Mouse (Mus musculus): ENCODE data around the gene Sox12.
"Not testable (repeated sequence)": the region's sequence is repeated elsewhere in the genome, so short reads cannot be mapped to it uniquely, and the experiment has no call there.

The Sox12 gene

GRCm38 (mm10) chr2:152358977-152359376 is 38.9 kb downstream of the Sox12 start:
- not testable (repeated sequence) for DNase-seq (ENCODE audit: low spot score)

GRCm38 (mm10) chr2:152357254-152357653 is 40.6 kb downstream of the Sox12 start:
- no peak for DNase-seq (ENCODE audit: low spot score)

GRCm38 (mm10) chr2:152349842-152350540 is 47.9 kb downstream of the Sox12 start:
- DNase-seq (ENCODE audit: low spot score): no peak

DNA sequence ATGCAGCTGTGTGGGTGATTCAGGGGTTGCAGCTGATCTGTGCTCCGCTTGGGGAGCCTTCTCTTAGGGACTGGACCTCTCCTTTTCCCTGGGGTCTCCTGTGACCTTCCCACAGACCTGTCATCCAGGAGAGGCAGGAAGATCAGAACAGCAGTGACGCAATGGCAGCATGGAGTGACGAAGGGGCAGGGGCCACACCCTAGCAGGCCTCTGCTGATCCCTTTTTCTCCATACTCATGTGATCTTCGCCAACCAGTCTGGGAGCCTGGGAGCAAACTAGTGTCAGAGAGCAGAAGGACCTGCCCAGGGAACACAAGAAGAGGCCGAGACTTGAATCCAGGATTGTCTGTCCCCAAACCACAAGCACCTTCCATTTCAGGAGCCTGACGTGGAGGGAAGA is 48.7 kb downstream of the Sox12 start:
- no peak for DNase-seq (ENCODE audit: low spot score)

DNA sequence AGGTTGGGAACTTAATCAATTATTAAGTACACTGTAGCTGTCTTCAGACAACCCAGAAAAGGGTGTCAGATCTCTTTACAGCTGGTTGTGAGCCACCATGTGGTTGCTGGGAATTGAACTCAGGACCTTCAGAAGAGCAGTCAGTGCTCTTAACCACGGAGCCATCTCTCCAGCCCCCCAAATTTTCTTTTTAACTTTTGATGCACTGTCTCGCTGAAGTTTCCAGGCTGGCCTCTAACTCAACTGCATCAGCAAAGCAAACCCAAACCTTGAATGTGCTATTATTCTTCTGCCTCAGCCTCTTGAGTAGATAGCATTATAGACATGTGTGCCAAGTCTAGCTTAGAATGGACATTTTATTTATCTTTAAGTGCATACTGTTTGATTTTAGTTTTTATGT is 50.1 kb downstream of the Sox12 start:
- DNase-seq (ENCODE audit: low spot score): no peak

- DNase-seq (ENCODE audit: low spot score): no peak
These were observed 50.9 kb downstream of the Sox12 start for GRCm38 (mm10) chr2:152346776-152347465.

DNA sequence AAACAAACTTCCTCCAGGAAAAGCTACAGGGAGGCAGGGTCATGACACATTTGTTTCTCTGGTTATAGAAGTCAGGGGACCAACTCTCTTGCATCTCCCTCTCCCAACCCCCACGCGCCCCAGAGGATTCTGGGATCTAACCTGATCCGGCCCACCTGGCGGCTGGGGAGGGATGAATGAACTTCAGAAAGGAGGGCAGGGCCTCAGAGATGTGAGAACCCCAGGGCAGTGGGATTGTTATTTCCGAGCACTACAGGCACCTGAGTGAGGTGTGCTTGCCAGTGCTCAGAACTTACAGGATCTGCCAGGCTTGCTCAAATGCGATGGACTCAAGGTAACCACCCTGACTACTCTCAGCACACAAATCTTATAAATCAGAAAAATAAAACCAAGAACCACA is 52.5 kb downstream of the Sox12 start:
- no peak for DNase-seq (ENCODE audit: low spot score)

GRCm38 (mm10) chr2:152344909-152345308 is 53.0 kb downstream of the Sox12 start:
- no peak for DNase-seq (ENCODE audit: low spot score)

DNA sequence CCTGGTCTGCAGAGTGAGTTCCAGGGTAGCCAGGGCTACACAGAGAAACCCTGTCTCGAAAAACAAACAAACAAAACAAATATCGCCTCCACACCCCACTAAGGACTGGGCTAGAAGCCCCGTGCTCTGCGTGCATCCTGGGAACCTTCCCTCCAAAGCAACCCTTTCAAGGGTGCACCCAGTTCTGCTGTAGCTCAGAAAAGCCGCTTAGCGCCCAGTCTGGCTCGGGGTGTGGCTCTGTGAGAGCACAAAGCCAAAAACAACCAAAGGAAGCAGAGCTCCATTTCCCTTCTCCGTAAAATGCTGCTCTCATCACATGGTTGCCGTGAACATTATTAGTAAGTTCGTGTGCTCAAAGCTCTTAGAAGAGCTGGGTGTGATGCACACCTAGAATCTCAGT is 53.5 kb downstream of the Sox12 start:
- DNase-seq (ENCODE audit: low spot score): no peak
